Mouse (Mus musculus) hindbrain, embryonic 10.5 days (tissue): ENCODE data around the gene Klra5. TPM values are rescaled to one million over a fixed set of nuclear protein-coding genes. Genes with fewer than 3 reads are reported as not detected.
"Not testable (repeated sequence)": the region's sequence is repeated elsewhere in the genome, so short reads cannot be mapped to it uniquely, and the experiment has no call there.

Source experiments
- DNase-seq: peaks from one replicate; pipeline ENCODE4 v3.0.0-alpha.2; 2017; ENCODE audit warnings: low spot score
- H3K27ac ChIP-seq: fragments of 300-500 bp; sonication (generic); 2 replicates; pipeline ENCODE4 v1.5.1; 2016; ENCODE audit warnings: mild to moderate bottlenecking, moderate library complexity
- H3K27me3 ChIP-seq: fragments of 300-500 bp; sonication (generic); 2 replicates; pipeline ENCODE4 v1.6.1; 2016; ENCODE audit warnings: mild to moderate bottlenecking; ENCODE audit not compliant: poor library complexity, insufficient read depth, severe bottlenecking
- H3K36me3 ChIP-seq: fragments of 300-500 bp; sonication (generic); 2 replicates; pipeline ENCODE4 v1.6.1; 2016; ENCODE audit warnings: mild to moderate bottlenecking, moderate library complexity
- H3K4me1 ChIP-seq: fragments of 300-500 bp; sonication (generic); replicated peaks from 2 replicates; pipeline ENCODE4 v1.6.1; 2016; ENCODE audit warnings: mild to moderate bottlenecking
- H3K4me3 ChIP-seq: fragments of 300-500 bp; sonication (generic); 2 replicates; pipeline ENCODE4 v1.5.1; 2016; ENCODE audit warnings: mild to moderate bottlenecking, moderate library complexity
- H3K9me3 ChIP-seq: fragments of 300-500 bp; sonication (generic); 2 replicates; pipeline ENCODE4 v1.6.1; 2016; ENCODE audit warnings: mild to moderate bottlenecking, moderate library complexity
- WGBS: fragments of 180-500 bp; shearing (Covaris S2); methylation state at CpG from one replicate; pipeline ENCODE4 v1.1.7; 2016; 5-methylcytosine and 5-hydroxymethylcytosine counted together
- polyA plus RNA-seq: library from polyadenylated mRNA; unstranded; fragments of >200 nt; fragmentation: Nextera tagmentation; extraction: Ambion mirVana; gene quantifications from 2 replicates; pipeline ENCODE4 v1.2.1, GENCODE M21; 2016

Gene Klra5
- polyA plus RNA-seq = not detected in 2 replicates

- not testable (repeated sequence) for H3K27me3 ChIP-seq, DNase-seq, H3K36me3 ChIP-seq, H3K4me3 ChIP-seq, H3K4me1 ChIP-seq, H3K27ac ChIP-seq
- peaks cover 53% of the 10 kb centered on the region for H3K9me3 ChIP-seq
Observed at GRCm38 (mm10) chr6:129917476-129917946, at the start of gene Klra5. TSS of gene Klra5 (minus strand) at chr6:129917650.

- H3K9me3 ChIP-seq = peaks cover 51% of the 10 kb centered on the region
Observed at GRCm38 (mm10) chr6:129916996-129917395, 454 bp downstream of the Klra5 start.

GRCm38 (mm10) chr6:129882525-129882924 is 34.9 kb downstream of the Klra5 start:
- no peaks in the 10 kb centered on the region for H3K27me3 ChIP-seq
- no peak overlapping the region for H3K27ac ChIP-seq
- no peak overlapping the region for H3K4me3 ChIP-seq
- H3K36me3 ChIP-seq = no peaks in the 10 kb centered on the region
- DNase-seq = no peak
- H3K9me3 ChIP-seq = peaks cover 47% of the 10 kb centered on the region
- no peaks in the 10 kb centered on the region for H3K4me1 ChIP-seq
- WGBS = 83% methylated on average over 2 of the region's 2 CpGs

More at GRCm38 (mm10) chr6:129916996-129917395, 454 bp downstream of the Klra5 start:
- H3K4me3 ChIP-seq = no peak overlapping the region
- H3K36me3 ChIP-seq = no peaks in the 10 kb centered on the region
- WGBS = 87% methylated on average over 1 of the region's 1 CpGs
- H3K4me1 ChIP-seq = no peaks in the 10 kb centered on the region
- no peak for DNase-seq
- no peaks in the 10 kb centered on the region for H3K27me3 ChIP-seq
- no peak overlapping the region for H3K27ac ChIP-seq

- H3K27ac ChIP-seq = no peak within 1 kb of the TSS
- no peaks in the 10 kb centered on the region for H3K4me1 ChIP-seq
- peaks cover 30% of the 10 kb centered on the region for H3K9me3 ChIP-seq
- WGBS = 53% methylated on average over 1 of the region's 1 CpGs
- no peaks in the 10 kb centered on the region for H3K27me3 ChIP-seq
- no peak within 1 kb of the TSS for H3K4me3 ChIP-seq
- no peak for DNase-seq
- H3K36me3 ChIP-seq = no peaks in the 10 kb centered on the region
Observed at GRCm38 (mm10) chr6:129876549-129876948, 40.9 kb downstream of the Klra5 start, which contains the start of gene Klra17. TSS of gene Klra17 (minus strand) at chr6:129876672.

GRCm38 (mm10) chr6:129862349-129862748 is 55.1 kb downstream of the Klra5 start, which contains the start of gene Gm17631:
TSS of gene Gm17631 (plus strand) at chr6:129862649.
- not testable (repeated sequence) for H3K36me3 ChIP-seq, DNase-seq, H3K4me3 ChIP-seq, H3K4me1 ChIP-seq, H3K27ac ChIP-seq, H3K27me3 ChIP-seq
- whole genome bisulfite sequencing = no CpG with 5 or more reads among the region's 3 CpGs
- H3K9me3 ChIP-seq = peaks cover 16% of the 10 kb centered on the region

Other genes starting within 250 kb of the Klra5 start
- gene Klrc1, start 238.7 kb downstream of the Klra5 start, polyA plus RNA-seq = not detected in 2 replicates
- not detected in 2 replicates for gene Klri1, start 200.5 kb downstream of the Klra5 start, polyA plus RNA-seq
- gene Klri2, start 177.2 kb downstream of the Klra5 start, polyA plus RNA-seq = not detected in 2 replicates
- gene Gm156, start 133.4 kb downstream of the Klra5 start, polyA plus RNA-seq = not detected in 2 replicates
- gene Gm17631, start 55.0 kb downstream of the Klra5 start, polyA plus RNA-seq = not detected in 2 replicates
- not detected in 2 replicates for gene Klra17, start 41.0 kb downstream of the Klra5 start, polyA plus RNA-seq
- not detected in 2 replicates for gene Klra6, start 109.3 kb upstream of the Klra5 start, polyA plus RNA-seq
- gene Klra4, start 149.6 kb upstream of the Klra5 start, polyA plus RNA-seq = not detected in 2 replicates
- gene Klra8, start 212.2 kb upstream of the Klra5 start, polyA plus RNA-seq = not detected in 2 replicates